Mouse (Mus musculus) brown adipose tissue, adult 24 weeks (tissue): Measurements from ENCODE around the gene Slc22a16. TPM values are rescaled to one million over a fixed set of nuclear protein-coding genes. Genes with fewer than 3 reads are reported as not detected.
"Not testable (repeated sequence)": the region's sequence is repeated elsewhere in the genome, so short reads cannot be mapped to it uniquely, and the experiment has no call there.

Source experiments
- H3K27ac ChIP-seq: fragments of 200-500 bp; replicated peaks from 2 replicates; pipeline ENCODE4 v1.5.1; 2012; ENCODE audit warnings: low read depth, mild to moderate bottlenecking, low read length
- H3K4me1 ChIP-seq: fragments of 200-500 bp; 2 replicates; pipeline ENCODE4 v1.6.1; 2012; ENCODE audit warnings: low read length, mixed read lengths; ENCODE audit not compliant: control insufficient read depth, insufficient read depth, insufficient read length
- H3K4me3 ChIP-seq: fragments of 200-500 bp; 2 replicates; pipeline ENCODE4 v1.5.1; 2012; ENCODE audit warnings: low read depth, mild to moderate bottlenecking, low read length, moderate library complexity; ENCODE audit not compliant: insufficient read depth
- polyA plus RNA-seq: library from polyadenylated mRNA; stranded (reverse); fragments of >200 nt; gene quantifications from 2 replicates; pipeline ENCODE4 v1.2.4, GENCODE M21; 2012; ENCODE audit not compliant: missing spikeins, insufficient read depth, insufficient read length

Slc22a16 gene
- polyA plus RNA-seq, 1 experiment, result not detected

- Histone ChIP-seq H3K4me3 (no peak overlapping the region), H3K27ac (no peak overlapping the region), H3K4me1 (no peaks in the 10 kb centered on the region)
Observed at GRCm38 (mm10) chr10:40551801-40552200, 18.3 kb upstream of the Slc22a16 start.

GRCm38 (mm10) chr10:40565695-40566094, 4.4 kb upstream of the Slc22a16 start:
- not testable (repeated sequence) for H3K27ac ChIP-seq, H3K4me1 ChIP-seq, H3K4me3 ChIP-seq

GRCm38 (mm10) chr10:40575912-40576634, 5.9 kb downstream of the Slc22a16 start:
- no peak overlapping the region for H3K4me3 ChIP-seq
- no peak overlapping the region for H3K27ac ChIP-seq
- H3K4me1 ChIP-seq, result no peaks in the 10 kb centered on the region

- Histone ChIP-seq H3K4me1 (no peaks in the 10 kb centered on the region), H3K4me3 (no peak overlapping the region), H3K27ac (no peak overlapping the region)
Observed at GRCm38 (mm10) chr10:40583584-40584255, 13.6 kb downstream of the Slc22a16 start.

GRCm38 (mm10) chr10:40592186-40592585, 22.1 kb downstream of the Slc22a16 start:
- H3K27ac ChIP-seq, result no peak overlapping the region
- H3K4me1 ChIP-seq, result no peaks in the 10 kb centered on the region
- no peak overlapping the region for H3K4me3 ChIP-seq

- Histone ChIP-seq H3K4me3 (no peak overlapping the region), H3K4me1 (no peaks in the 10 kb centered on the region), H3K27ac (no peak overlapping the region)
Observed at GRCm38 (mm10) chr10:40597177-40597576, 27.0 kb downstream of the Slc22a16 start.

- Histone ChIP-seq H3K27ac (no peak overlapping the region), H3K4me3 (no peak overlapping the region)
Observed at GRCm38 (mm10) chr10:40604706-40605394, 34.7 kb downstream of the Slc22a16 start.

GRCm38 (mm10) chr10:40617973-40618372, 47.8 kb downstream of the Slc22a16 start:
- no peak overlapping the region for H3K27ac ChIP-seq
- no peaks in the 10 kb centered on the region for H3K4me1 ChIP-seq
- H3K4me3 ChIP-seq, result no peak overlapping the region

More at GRCm38 (mm10) chr10:40604706-40605394, 34.7 kb downstream of the Slc22a16 start:
- no peaks in the 10 kb centered on the region for H3K4me1 ChIP-seq

GRCm38 (mm10) chr10:40619760-40620159, 49.6 kb downstream of the Slc22a16 start:
- Histone ChIP-seq H3K4me3 (no peak overlapping the region), H3K27ac (no peak overlapping the region), H3K4me1 (no peaks in the 10 kb centered on the region)

GRCm38 (mm10) chr10:40629140-40629539, 59.0 kb downstream of the Slc22a16 start:
- no peaks in the 10 kb centered on the region; the same call in 1 of the 2 replicates for H3K4me1 ChIP-seq
- H3K4me3 ChIP-seq, result no peak overlapping the region
- peak overlapping the region; percentile 88; the same call in 1 of the 2 replicates for H3K27ac ChIP-seq

GRCm38 (mm10) chr10:40629656-40630311, 59.6 kb downstream of the Slc22a16 start, which contains the start of gene Ddo:
TSS of gene Ddo (plus strand) at chr10:40630011.
- Histone ChIP-seq H3K27ac (peak within 1 kb of the TSS; percentile 99), H3K4me1 (no peaks in the 10 kb centered on the region; the same call in 1 of the 2 replicates), H3K4me3 (peak within 1 kb of the TSS; percentile 68)

- Histone ChIP-seq H3K4me3 (peak overlapping the region; percentile 68), H3K27ac (peak overlapping the region; percentile 99), H3K4me1 (no peaks in the 10 kb centered on the region; the same call in 1 of the 2 replicates)
Observed at GRCm38 (mm10) chr10:40630457-40630856, 60.3 kb downstream of the Slc22a16 start.

- peak overlapping the region; percentile 68 for H3K4me3 ChIP-seq
- H3K27ac ChIP-seq, result peak overlapping the region; percentile 99
Observed at GRCm38 (mm10) chr10:40630961-40631360, 60.8 kb downstream of the Slc22a16 start.

GRCm38 (mm10) chr10:40632087-40632486, 62.0 kb downstream of the Slc22a16 start:
- Histone ChIP-seq H3K4me3 (no peak overlapping the region), H3K27ac (no peak overlapping the region), H3K4me1 (no peaks in the 10 kb centered on the region; the same call in 1 of the 2 replicates)

More at GRCm38 (mm10) chr10:40630961-40631360, 60.8 kb downstream of the Slc22a16 start:
- no peaks in the 10 kb centered on the region; the same call in 1 of the 2 replicates for H3K4me1 ChIP-seq

- no peak overlapping the region for H3K27ac ChIP-seq
- H3K4me3 ChIP-seq, result no peak overlapping the region
- no peaks in the 10 kb centered on the region for H3K4me1 ChIP-seq
Observed at GRCm38 (mm10) chr10:40637331-40637730, 67.2 kb downstream of the Slc22a16 start.
